Mouse (Mus musculus) midbrain, embryonic 12.5 days (tissue): ENCODE data around the gene Lrriq4. TPM values are rescaled to one million over a fixed set of nuclear protein-coding genes. Genes with fewer than 3 reads are reported as not detected.

Experiments used
- polyA plus RNA-seq: library from polyadenylated mRNA; unstranded; fragments of >200 nt; fragmentation: Nextera tagmentation; extraction: Ambion mirVana; gene quantifications from 2 replicates; pipeline ENCODE4 v1.2.1, GENCODE M21; 2016

The Lrriq4 gene
- polyA plus RNA-seq, 1 experiment from 2014 or later: not detected

Other genes with a start within 250 kb of the Lrriq4 start
- 25.9 and 33.2 TPM in 2 replicates for gene Mecom, start 96.5 kb upstream of the Lrriq4 start, polyA plus RNA-seq
- gene Actrt3, start 44.6 kb upstream of the Lrriq4 start, polyA plus RNA-seq: 0.18 TPM in 1 of 2 replicates, not detected in the other
- gene Mynn, start 42.4 kb upstream of the Lrriq4 start, polyA plus RNA-seq: 34.7 and 39.6 TPM in 2 replicates
- gene Lrrc34, start 3.4 kb downstream of the Lrriq4 start, polyA plus RNA-seq: 0.88 and 1.3 TPM in 2 replicates
- gene Lrrc31, start 55.3 kb downstream of the Lrriq4 start, polyA plus RNA-seq: not detected in 2 replicates
- not detected in 2 replicates for gene Samd7, start 101.8 kb downstream of the Lrriq4 start, polyA plus RNA-seq
- 80.2 and 88.0 TPM in 2 replicates for gene Sec62, start 148.4 kb downstream of the Lrriq4 start, polyA plus RNA-seq
- gene Gpr160, start 211.4 kb downstream of the Lrriq4 start, polyA plus RNA-seq: 2.6 and 2.8 TPM in 2 replicates